Mouse (Mus musculus): ENCODE measurements at regions not wholly inside any gene's neighbourhood (a gene's known extent, or its start where the extent isn't known, plus 50 kb on each side); places are given as distances from the start of the nearest gene placed in this dataset.

DNA sequence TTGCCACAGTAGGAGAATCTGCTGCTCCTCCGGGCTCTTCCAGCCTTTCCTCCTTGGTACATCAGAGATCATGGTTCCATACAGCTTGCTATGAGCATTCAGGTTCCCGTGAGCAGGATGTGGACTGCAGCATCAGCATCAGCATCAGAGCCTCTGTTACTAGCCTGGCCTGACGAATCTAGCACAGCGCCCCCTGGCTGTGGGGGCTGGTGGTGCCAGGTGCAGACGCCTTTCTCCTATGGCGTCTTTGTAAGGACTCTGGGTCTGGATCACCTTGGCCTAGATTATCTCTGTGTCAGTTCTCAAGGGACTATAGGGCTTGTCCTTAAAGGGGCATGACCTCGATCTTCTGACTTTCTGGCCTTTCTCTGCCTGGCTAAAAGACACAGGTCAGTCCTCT is 86.0 kb upstream of the Runx3 start:
- peak; percentile 65 for DNase-seq (ENCODE audit: low spot score)

DNA sequence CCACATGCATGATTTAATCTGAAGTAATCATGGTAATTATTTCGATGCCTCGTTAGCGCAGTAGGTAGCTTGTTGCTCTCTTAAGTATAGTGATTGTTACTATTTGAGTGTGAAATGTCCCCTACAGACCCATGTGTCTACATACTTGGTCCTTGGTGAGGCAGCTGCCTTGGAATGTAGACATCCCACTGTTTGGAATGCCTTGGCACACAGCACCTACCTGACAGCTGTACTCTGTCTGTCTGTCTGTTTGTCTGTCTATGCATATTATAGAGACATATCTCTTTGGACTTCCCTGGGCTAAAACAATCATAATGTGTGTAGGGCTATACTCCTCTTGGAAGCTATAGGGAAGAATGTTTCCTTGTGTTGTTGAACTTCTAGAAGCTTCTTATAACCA is 83.7 kb upstream of the Runx3 start:
- no peak for DNase-seq (ENCODE audit: low spot score)

GRCm38 (mm10) chr4:135039234-135039633 is 81.2 kb upstream of the Runx3 start:
- DNase-seq (ENCODE audit: low spot score), result no peak

- DNase-seq (ENCODE audit: low spot score), result no peak
These were observed 78.5 kb upstream of the Runx3 start for GRCm38 (mm10) chr4:135041921-135042320.

DNA sequence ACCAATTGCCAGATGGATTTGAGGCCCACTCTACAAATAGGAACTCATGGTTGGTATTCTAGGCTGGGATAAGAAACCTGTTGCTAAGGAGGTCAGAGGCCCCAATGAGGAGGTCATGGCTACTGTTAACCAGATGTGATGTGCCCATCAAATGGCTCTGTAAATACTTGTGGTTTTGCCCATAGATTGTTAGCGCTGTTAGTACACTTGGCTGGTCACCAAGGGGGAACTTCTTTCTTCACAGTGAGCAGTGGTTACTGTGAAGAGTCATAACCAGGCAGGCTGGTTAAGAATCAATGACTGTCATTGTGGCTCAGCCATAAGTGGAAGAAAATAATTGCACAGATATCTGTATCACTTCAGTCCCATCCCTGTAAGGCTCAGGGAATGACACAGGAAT is 78.0 kb upstream of the Runx3 start:
- DNase-seq (ENCODE audit: low spot score), result no peak

- DNase-seq (ENCODE audit: low spot score), result no peak
These were observed 75.4 kb upstream of the Runx3 start for GRCm38 (mm10) chr4:135045054-135045453.

- no peak for DNase-seq (ENCODE audit: low spot score)
These were observed 73.8 kb upstream of the Runx3 start for GRCm38 (mm10) chr4:135046619-135047018.

DNA sequence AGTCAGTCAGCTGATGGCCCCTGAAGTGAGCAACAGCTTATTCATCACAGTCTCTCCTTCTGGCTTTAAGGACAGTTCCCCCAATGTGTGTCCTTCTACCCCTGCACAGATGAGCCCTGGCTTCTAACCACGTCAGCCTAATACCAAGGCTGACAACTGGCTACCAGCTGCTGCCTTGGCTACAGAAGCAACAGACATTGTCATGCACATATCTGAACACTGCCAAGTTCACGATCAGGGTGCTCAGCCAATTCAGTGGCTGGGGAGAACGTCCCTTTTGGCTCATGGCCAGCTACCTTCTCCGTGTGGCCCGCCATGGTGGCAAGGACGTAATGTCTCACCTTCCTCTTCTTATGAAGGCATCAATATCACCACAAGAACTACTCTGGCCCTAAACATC is 73.2 kb upstream of the Runx3 start:
- no peak for DNase-seq (ENCODE audit: low spot score)

- DNase-seq (ENCODE audit: low spot score), result no peak
These were observed 72.7 kb upstream of the Runx3 start for GRCm38 (mm10) chr4:135047771-135048170.

- DNase-seq (ENCODE audit: low spot score), result peak; percentile 29
These were observed 70.5 kb upstream of the Runx3 start for GRCm38 (mm10) chr4:135049924-135050323.

- no peak for DNase-seq (ENCODE audit: low spot score)
These were observed 69.0 kb upstream of the Runx3 start for GRCm38 (mm10) chr4:135051466-135051865.

- no peak for DNase-seq (ENCODE audit: low spot score)
These were observed 66.9 kb upstream of the Runx3 start for GRCm38 (mm10) chr4:135053585-135053984.

DNA sequence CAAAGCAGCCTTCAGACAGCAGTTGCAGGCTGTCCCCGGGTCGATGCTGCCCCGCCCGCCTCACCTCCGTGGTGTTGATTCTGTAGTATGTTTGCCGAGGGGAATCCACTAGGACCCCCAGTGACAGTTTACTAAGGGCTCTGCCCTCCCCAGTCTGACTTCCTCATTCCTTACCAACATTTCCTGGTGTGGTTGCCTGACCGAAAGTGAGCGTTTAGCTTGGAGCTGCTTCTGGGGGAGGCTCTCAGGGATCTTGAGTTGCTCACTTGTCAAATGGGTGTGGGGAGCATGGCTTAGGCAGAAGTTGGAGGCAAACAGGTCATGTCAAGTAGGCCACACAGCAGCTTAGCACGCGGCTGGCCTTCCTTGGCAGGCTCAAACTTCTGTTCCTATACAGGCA is 66.1 kb upstream of the Runx3 start:
- DNase-seq (ENCODE audit: low spot score), result no peak

DNA sequence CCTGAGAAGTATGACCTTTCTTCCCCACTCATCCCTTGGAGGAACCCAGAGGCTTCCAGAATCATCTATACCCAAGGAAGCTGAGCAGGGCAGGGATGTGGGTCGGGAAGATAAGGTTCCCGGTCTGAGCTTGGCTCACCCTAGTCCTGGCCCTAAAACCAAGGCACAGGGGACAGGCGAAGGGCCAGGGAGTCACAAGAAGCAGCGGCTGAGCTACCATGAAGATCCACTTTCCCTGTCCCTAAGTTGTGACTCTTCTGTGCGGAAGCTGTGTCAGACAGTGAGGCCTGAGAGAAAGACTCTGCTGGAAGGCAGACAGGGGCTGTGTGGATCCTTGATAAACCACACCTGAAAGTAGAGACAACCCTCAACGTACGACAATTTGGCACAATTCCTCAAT is 64.1 kb upstream of the Runx3 start:
- DNase-seq (ENCODE audit: low spot score), result no peak

DNA sequence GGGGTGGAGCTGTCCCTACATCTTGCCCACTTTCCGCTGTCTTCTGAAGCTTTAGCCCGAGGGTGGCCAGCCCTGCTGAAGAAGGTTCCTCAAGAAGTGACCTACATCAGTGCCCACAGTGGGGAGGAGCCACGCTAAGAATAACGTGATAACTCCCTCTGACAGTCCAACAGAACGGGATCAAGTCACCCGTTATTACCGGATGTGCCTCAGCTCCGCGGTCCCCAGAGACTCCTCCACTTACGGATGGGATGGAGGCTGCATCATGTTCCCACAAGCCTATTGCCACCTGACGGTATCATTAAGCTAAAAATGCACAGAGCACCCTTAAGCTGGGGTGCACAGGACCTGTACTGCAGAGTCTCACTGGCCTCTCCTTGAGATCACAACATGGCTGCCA is 63.2 kb upstream of the Runx3 start:
- no peak for DNase-seq (ENCODE audit: low spot score)

GRCm38 (mm10) chr4:135058895-135059294 is 61.6 kb upstream of the Runx3 start:
- DNase-seq (ENCODE audit: low spot score), result no peak

DNA sequence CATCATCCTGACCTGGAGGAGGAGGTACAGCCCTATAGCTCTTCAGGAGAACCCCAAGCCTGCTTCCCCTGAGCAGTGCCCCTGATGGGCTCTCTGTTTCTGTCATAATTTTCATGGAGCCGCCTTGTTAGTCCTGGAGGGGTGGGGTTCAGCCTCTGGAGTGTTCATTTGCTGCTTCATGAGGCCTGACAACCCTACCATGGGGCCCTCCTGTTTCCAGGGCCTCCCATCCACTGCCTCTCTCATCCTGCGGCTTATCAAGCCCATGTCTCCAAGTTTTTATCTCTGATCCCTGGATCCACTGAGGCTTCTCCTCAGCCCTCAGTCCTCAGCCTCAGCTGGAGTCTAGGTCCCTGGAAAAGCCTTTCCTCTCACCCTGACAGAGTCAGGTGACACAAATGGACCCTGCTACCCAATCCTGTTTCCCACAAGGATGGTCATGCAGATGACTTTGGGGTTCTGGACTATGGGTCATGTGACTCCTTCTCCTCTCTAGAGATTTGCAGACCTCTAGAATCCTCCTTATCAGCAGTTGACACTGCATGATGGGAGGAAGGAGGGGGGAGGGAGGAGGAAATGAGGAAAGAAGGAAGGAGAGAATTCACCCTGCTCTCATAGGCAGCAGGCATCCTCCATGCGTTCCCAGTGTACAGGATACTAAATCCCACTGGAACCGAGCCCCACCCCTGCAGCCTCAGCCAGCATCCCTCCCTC is 59.3 kb upstream of the Runx3 start:
- DNase-seq (ENCODE audit: low spot score), result no peak

GRCm38 (mm10) chr4:135066766-135067479 is 53.5 kb upstream of the Runx3 start:
- DNase-seq (ENCODE audit: low spot score), result peak; percentile 93

DNA sequence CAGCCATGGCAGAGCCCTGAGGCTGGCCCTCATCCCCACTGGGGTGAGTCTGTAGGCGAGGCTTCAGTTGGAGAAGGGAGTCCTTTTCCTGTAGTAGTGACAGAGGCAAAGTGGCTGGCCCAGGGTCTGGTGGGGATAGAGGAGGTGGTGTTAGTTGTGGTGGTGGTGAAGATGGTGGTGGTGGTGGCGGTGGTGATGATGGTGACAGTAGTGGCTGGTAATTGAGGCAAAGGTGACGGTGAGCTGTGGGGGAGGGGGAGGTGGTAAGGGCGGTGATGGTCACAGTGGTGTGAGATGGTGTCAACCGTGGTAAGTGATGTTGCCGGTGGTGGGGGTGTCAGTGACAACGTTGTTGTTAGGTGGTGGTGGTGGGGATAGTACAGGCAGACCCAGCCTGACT is 52.6 kb upstream of the Runx3 start:
- DNase-seq (ENCODE audit: low spot score), result no peak

- no peak for DNase-seq (ENCODE audit: low spot score)
These were observed 50.6 kb upstream of the Runx3 start for GRCm38 (mm10) chr4:135069818-135070217.

Data from retina, embryonic 14.5 days (tissue).